Mouse (Mus musculus): ENCODE measurements at regions not wholly inside any gene's neighbourhood (a gene's known extent, or its start where the extent isn't known, plus 50 kb on each side); places are given as distances from the start of the nearest gene placed in this dataset.
"Not testable (repeated sequence)": the region's sequence is repeated elsewhere in the genome, so short reads cannot be mapped to it uniquely, and the experiment has no call there.

GRCm38 (mm10) chrX:152511922-152512321 is 51.2 kb upstream of the Cldn34a start:
- DNase-seq, H3K27ac ChIP-seq, H3K4me3 ChIP-seq: not testable (repeated sequence)
- intact Hi-C loops (cut with DNase I) = loop anchor here (10.0 kb wide), 1 partner anchor 97 kb away; no protein-coding TSS in a partner anchor

GRCm38 (mm10) chrX:152505405-152505804 is 57.7 kb upstream of the Cldn34a start:
- H3K4me3 ChIP-seq; DNase-seq; intact Hi-C loops (cut with DNase I); H3K27ac ChIP-seq: not testable (repeated sequence)

GRCm38 (mm10) chrX:152499371-152499957 is 63.7 kb upstream of the Cldn34a start:
- H3K4me3 ChIP-seq; intact Hi-C loops (cut with DNase I); H3K27ac ChIP-seq; DNase-seq: not testable (repeated sequence)

- no peak for DNase-seq
- no peak overlapping the region for H3K4me3 ChIP-seq
- no peak for TF ChIP-seq CTCF (IDR thresholded peaks at IDR 0.05)
- no peak overlapping the region for H3K27ac ChIP-seq
- intact Hi-C loops (cut with DNase I) = no loop called here
Observed at GRCm38 (mm10) chrX:152471387-152472010, 91.6 kb upstream of the Cldn34a start.

GRCm38 (mm10) chrX:152424432-152424958 is 56.0 kb upstream of the Gpr173 start:
- H3K27ac ChIP-seq; intact Hi-C loops (cut with DNase I); H3K4me3 ChIP-seq; DNase-seq: not testable (repeated sequence)

GRCm38 (mm10) chrX:152418512-152418911 is 50.0 kb upstream of the Gpr173 start:
- DNase-seq, H3K27ac ChIP-seq, H3K4me3 ChIP-seq: not testable (repeated sequence)
- intact Hi-C loops (cut with DNase I) = loop anchor here (10.0 kb wide), 1 partner anchor 96 kb away; no protein-coding TSS in a partner anchor
